In the genomic region with DNA sequence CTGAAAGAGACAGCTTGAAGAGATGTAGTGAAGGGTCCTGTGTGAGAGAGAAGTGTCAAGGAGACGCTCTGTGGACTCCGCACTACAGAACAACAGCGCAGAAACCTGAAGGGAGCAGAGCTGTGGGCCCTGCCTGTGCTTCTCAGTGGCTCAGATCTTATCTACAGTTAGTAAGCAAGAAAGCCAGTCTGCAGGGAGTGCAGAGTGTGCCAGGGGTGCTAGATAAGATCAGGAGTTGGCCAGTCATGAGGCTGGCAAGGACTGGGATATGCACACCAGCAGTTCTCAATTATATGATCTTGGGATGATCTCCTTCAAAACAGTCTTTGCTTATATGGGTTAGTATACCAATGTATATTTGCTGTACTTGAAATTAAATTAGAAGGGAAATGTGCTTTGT, we compare ENCODE assay signal across 17 mouse cellular contexts.
DNase-seq lines count a peak whose midpoint lies in the region; ATAC-seq and TF ChIP-seq lines count a peak whose summit lies in the region.
"Had no signal": no experiment of that assay in that cellular context is flagged by ENCODE, and none has a peak within 500 bp of the region (broad histone marks: within the 10 kb centered on the region; RNA-seq: fewer than 3 reads in every experiment).

No protein-coding gene starts in this region.

- TF ChIP-seq EP300 in liver, postnatal 0 days (IDR thresholded peaks at IDR 0.05; ENCODE audit: low read depth), result no peak

- no peak for TF ChIP-seq CTCF in layer of hippocampus, adult 2 months (conservative IDR thresholded peaks at IDR 0.05)
- no peak for TF ChIP-seq CTCF in G1E (IDR thresholded peaks at IDR 0.05; ENCODE audit: low read depth, low read length)
- TF ChIP-seq CTCF in brain, embryonic 14.5 days (IDR thresholded peaks at IDR 0.05; ENCODE audit: borderline replicate concordance, extremely low read depth, insufficient read depth, insufficient read length), result no peak
- no peak for TF ChIP-seq CTCF in liver, postnatal 0 days (IDR thresholded peaks at IDR 0.05; ENCODE audit: low read depth)

- H3K4me1 ChIP-seq in G1E (ENCODE audit: insufficient read depth, low read depth, low read length), result peaks cover 3% of the 10 kb centered on the region
- no peaks in the 10 kb centered on the region for H3K4me1 ChIP-seq in kidney, embryonic 15.5 days
- no peaks in the 10 kb centered on the region for H3K4me1 ChIP-seq in liver, postnatal 0 days (ENCODE audit: insufficient read depth)
- H3K4me1 ChIP-seq: limb, embryonic 10.5 days; liver, embryonic 12.5 days had no signal

- 85% methylated on average over 3 of the region's 3 CpGs for WGBS in kidney, embryonic 15.5 days
- 91% methylated on average over 3 of the region's 3 CpGs for WGBS in liver, postnatal 0 days (ENCODE audit: insufficient replicate concordance)

- no peak overlapping the region for H3K9ac ChIP-seq in kidney, embryonic 15.5 days
- H3K9ac ChIP-seq in liver, postnatal 0 days (replicated peaks), result no peak overlapping the region
- H3K9ac ChIP-seq: heart, embryonic 12.5 days; liver, embryonic 12.5 days had no signal

- 0 out of 2 replicates have a peak overlapping the region, but pooled peaks have one; percentile 4 for H3K27ac ChIP-seq in layer of hippocampus, adult 2 months
- no peak overlapping the region for H3K27ac ChIP-seq in kidney, embryonic 15.5 days
- no peak overlapping the region for H3K27ac ChIP-seq in liver, postnatal 0 days (ENCODE audit: low read depth)
- H3K27ac ChIP-seq: limb, embryonic 10.5 days; liver, embryonic 12.5 days had no signal

- 0 out of 2 replicates have a peak, but pooled peaks have one; percentile 34 for ATAC-seq in G1E (ENCODE audit: extremely low read depth, insufficient number of reproducible peaks, low FRiP score, poor library complexity, severe bottlenecking)
- 0 out of 2 replicates have a peak, but pooled peaks have one; percentile 43 for ATAC-seq in kidney, embryonic 15.5 days (replicated peaks; ENCODE audit: low FRiP score)
- ATAC-seq in liver, postnatal 0 days, result no peak
- ATAC-seq: forebrain, embryonic 16.5 days; inflammation-experienced regulatory T-cells, adult 6 months; liver, embryonic 12.5 days had no signal

- no peak for DNase-seq in layer of hippocampus, adult 2 months (ENCODE audit: low spot score in 2 of 2)
- DNase-seq in layer of hippocampus, adult 9-11 months, result no peak
- DNase-seq in G1E (ENCODE audit: low spot score), result no peak
- DNase-seq in brain, embryonic 14.5 days (ENCODE audit: low read depth), result peak; percentile 9
- DNase-seq in gastrocnemius, postnatal 25 days, result no peak
- no peak for DNase-seq in spleen, adult 12 weeks (ENCODE audit: low spot score)
- no peak for DNase-seq in liver, postnatal 0 days
- DNase-seq: adrenal gland, postnatal 36 days; heart, postnatal 36 days; thymus, postnatal 36 days had no signal

- no peaks in the 10 kb centered on the region for H3K27me3 ChIP-seq in G1E (ENCODE audit: insufficient read depth, low read length)
- no peaks in the 10 kb centered on the region for H3K27me3 ChIP-seq in kidney, embryonic 15.5 days
- H3K27me3 ChIP-seq in liver, postnatal 0 days (ENCODE audit: insufficient read depth, low read length), result no peaks in the 10 kb centered on the region
- H3K27me3 ChIP-seq: heart, embryonic 12.5 days; liver, embryonic 12.5 days; megakaryocyte, embryonic 14.5 days had no signal

- no peaks in the 10 kb centered on the region for H3K9me3 ChIP-seq in G1E (replicated peaks)
- H3K9me3 ChIP-seq in kidney, embryonic 15.5 days (replicated peaks), result no peaks in the 10 kb centered on the region
- H3K9me3 ChIP-seq in liver, postnatal 0 days (ENCODE audit: low read length), result no peaks in the 10 kb centered on the region
- H3K9me3 ChIP-seq: heart, embryonic 12.5 days; limb, embryonic 10.5 days; liver, embryonic 12.5 days; megakaryocyte, embryonic 14.5 days had no signal

- H3K4me2 ChIP-seq in kidney, embryonic 15.5 days, result no peak overlapping the region
- H3K4me2 ChIP-seq in liver, postnatal 0 days (ENCODE audit: low read depth, low read length), result no peak overlapping the region
- H3K4me2 ChIP-seq: heart, embryonic 12.5 days; liver, embryonic 12.5 days had no signal

- no peak overlapping the region for H3K4me3 ChIP-seq in layer of hippocampus, adult 2 months
- H3K4me3 ChIP-seq in G1E (ENCODE audit: low read depth, low read length), result no peak overlapping the region
- H3K4me3 ChIP-seq in kidney, embryonic 15.5 days (replicated peaks), result no peak overlapping the region
- no peak overlapping the region for H3K4me3 ChIP-seq in liver, postnatal 0 days (ENCODE audit: low read depth, low read length)
- H3K4me3 ChIP-seq: heart, embryonic 12.5 days; limb, embryonic 10.5 days; liver, embryonic 12.5 days; megakaryocyte, embryonic 14.5 days had no signal

- no peak for TF ChIP-seq POLR2A in brain, embryonic 14.5 days (IDR thresholded peaks at IDR 0.05; ENCODE audit: borderline replicate concordance, extremely low read depth, insufficient read depth, insufficient read length, poor library complexity, severe bottlenecking)

- peaks cover 11% of the 10 kb centered on the region for H3K36me3 ChIP-seq in G1E (replicated peaks)
- peaks cover 4% of the 10 kb centered on the region for H3K36me3 ChIP-seq in kidney, embryonic 15.5 days
- no peaks in the 10 kb centered on the region; the same call in 1 of the 2 replicates for H3K36me3 ChIP-seq in liver, postnatal 0 days (replicated peaks; ENCODE audit: insufficient read depth, low read length)
